Mouse (Mus musculus) MEL (cell line): ENCODE measurements at regions not wholly inside any gene's neighbourhood (a gene's known extent, or its start where the extent isn't known, plus 50 kb on each side); places are given as distances from the start of the nearest gene placed in this dataset.

Experiments
- DNase-seq: peaks from one replicate; pipeline ENCODE4 v3.0.0; 2011; ENCODE audit warnings: low read depth, low spot score
- H3K27ac ChIP-seq: 2 replicates; pipeline ENCODE4 v1.5.1; 2012; ENCODE audit warnings: low read depth, mild to moderate bottlenecking, control low read depth, low read length, moderate library complexity; ENCODE audit not compliant: control insufficient read depth
- H3K27me3 ChIP-seq, 2 experiments: fragments of 150-350 bp in 1 of 2; sonication (generic) in 1 of 2; 2 replicates each; pipeline ENCODE4 v1.6.1; 2012; ENCODE audit warnings: low read length in 2 of 2, mild to moderate bottlenecking in 2 of 2, improper control_type of control experiment in 1 of 2, moderate library complexity in 1 of 2; ENCODE audit not compliant: insufficient read depth in 2 of 2, control insufficient read depth in 1 of 2
- H3K36me3 ChIP-seq, 2 experiments: 2 replicates each; pipeline ENCODE4 v1.6.1; 2012 to 2014; ENCODE audit warnings: low read length in 2 of 2, improper control_type of control experiment in 1 of 2, inconsistent platforms in 1 of 2, mild to moderate bottlenecking in 1 of 2; ENCODE audit not compliant: insufficient read depth in 2 of 2, control insufficient read depth in 1 of 2
- H3K4me1 ChIP-seq, 2 experiments: fragments of 150-350 bp in 1 of 2; sonication (generic) in 1 of 2; 2 replicates each; pipeline ENCODE4 v1.6.1; 2012; ENCODE audit warnings: low read length in 2 of 2, improper control_type of control experiment in 1 of 2, mild to moderate bottlenecking in 1 of 2; ENCODE audit not compliant: insufficient read depth in 2 of 2, control insufficient read depth in 1 of 2
- H3K4me3 ChIP-seq, 2 experiments: fragments of 150-350 bp in 1 of 2; sonication (generic) in 1 of 2; 2 replicates each; pipeline ENCODE4 v1.5.1; 2012; ENCODE audit warnings: low read depth in 2 of 2, low read length in 2 of 2, mild to moderate bottlenecking in 2 of 2, moderate library complexity in 2 of 2, control low read depth in 1 of 2, improper control_type of control experiment in 1 of 2; ENCODE audit not compliant: control insufficient read depth in 1 of 2, insufficient read depth in 1 of 2
- H3K79me2 ChIP-seq: 2 replicates; pipeline ENCODE4 v1.6.1; 2012; ENCODE audit warnings: mild to moderate bottlenecking, low read length, moderate library complexity; ENCODE audit not compliant: control insufficient read depth, poor library complexity, insufficient read depth
- H3K9ac ChIP-seq: 2 replicates; pipeline ENCODE4 v1.6.1; 2012; ENCODE audit warnings: low read depth, mild to moderate bottlenecking, control low read depth, low read length, moderate library complexity; ENCODE audit not compliant: control insufficient read depth, poor library complexity, severe bottlenecking
- H3K9me3 ChIP-seq: fragments of 150-350 bp; sonication (generic); replicated peaks from 2 replicates; pipeline ENCODE4 v1.6.1; 2012; ENCODE audit warnings: mild to moderate bottlenecking, low read length, improper control_type of control experiment, moderate library complexity; ENCODE audit not compliant: insufficient read depth
- CHD2 ChIP-seq: IDR thresholded peaks from 2 replicates; pipeline ENCODE4 v1.6.1; 2011; ENCODE audit warnings: low read length, improper control_type of control experiment
- E2F4 ChIP-seq: IDR thresholded peaks from 2 replicates; pipeline ENCODE4 v1.6.1; 2011; ENCODE audit warnings: low read depth, low read length, improper control_type of control experiment, borderline replicate concordance
- ETS1 ChIP-seq: IDR thresholded peaks from 2 replicates; pipeline ENCODE4 v1.6.1; 2012; ENCODE audit warnings: low read depth, mild to moderate bottlenecking, inconsistent platforms, low read length, improper control_type of control experiment, moderate library complexity
- GABPA ChIP-seq: IDR thresholded peaks from 2 replicates; pipeline ENCODE4 v1.6.1; 2012; ENCODE audit warnings: low read depth, mild to moderate bottlenecking, inconsistent platforms, low read length, improper control_type of control experiment, moderate library complexity
- GATA1 ChIP-seq: IDR thresholded peaks from 2 replicates; pipeline ENCODE4 v1.6.1; 2011; ENCODE audit warnings: low read depth, low read length, improper control_type of control experiment
- HCFC1 ChIP-seq: IDR thresholded peaks from 2 replicates; pipeline ENCODE4 v1.6.1; 2012; ENCODE audit warnings: low read depth, mild to moderate bottlenecking, inconsistent platforms, low read length, improper control_type of control experiment, moderate library complexity
- JUND ChIP-seq: IDR thresholded peaks from 2 replicates; pipeline ENCODE4 v1.6.1; 2011; ENCODE audit warnings: low read depth, mild to moderate bottlenecking, improper control_type of control experiment, low read length
- KAT2A ChIP-seq: conservative IDR thresholded peaks from 2 replicates; pipeline ENCODE4 v1.6.1; 2012; ENCODE audit warnings: low read depth, low read length, improper control_type of control experiment, inconsistent platforms
- MAX ChIP-seq: IDR thresholded peaks from 2 replicates; pipeline ENCODE4 v1.6.1; 2011; ENCODE audit warnings: low read length, improper control_type of control experiment
- MEF2A ChIP-seq: IDR thresholded peaks from 2 replicates; pipeline ENCODE4 v1.6.1; 2014; ENCODE audit warnings: low read depth, mild to moderate bottlenecking, inconsistent platforms, low read length, improper control_type of control experiment; ENCODE audit not compliant: poor library complexity, insufficient replicate concordance, severe bottlenecking; ENCODE audit errors: extremely low read depth
- NELFE ChIP-seq: IDR thresholded peaks from 2 replicates; pipeline ENCODE4 v1.6.1; 2011; ENCODE audit warnings: low read depth, low read length, improper control_type of control experiment
- POLR2AphosphoS2 ChIP-seq: IDR thresholded peaks from 2 replicates; pipeline ENCODE4 v1.6.1; 2011; ENCODE audit warnings: low read length, improper control_type of control experiment
- POLR2AphosphoS5 ChIP-seq: IDR thresholded peaks from 2 replicates; pipeline ENCODE4 v1.6.1; 2012; ENCODE audit warnings: low read depth, borderline replicate concordance, mild to moderate bottlenecking, inconsistent platforms, low read length, moderate library complexity, mixed read lengths
- RAD21 ChIP-seq: IDR thresholded peaks from 2 replicates; pipeline ENCODE4 v1.6.1; 2011; ENCODE audit warnings: mild to moderate bottlenecking, low read depth, low read length, improper control_type of control experiment
- TBP ChIP-seq: IDR thresholded peaks from 2 replicates; pipeline ENCODE4 v1.8.0; 2011; ENCODE audit warnings: low read depth, low read length, improper control_type of control experiment
- TCF12 ChIP-seq: IDR thresholded peaks from 2 replicates; pipeline ENCODE4 v1.6.1; 2014; ENCODE audit warnings: low read depth, mild to moderate bottlenecking, inconsistent platforms, low read length, improper control_type of control experiment, moderate library complexity
- USF1 ChIP-seq: IDR thresholded peaks from 2 replicates; pipeline ENCODE4 v1.6.1; 2014; ENCODE audit warnings: low read depth, mild to moderate bottlenecking, inconsistent platforms, low read length, improper control_type of control experiment, moderate library complexity
- ZC3H11A ChIP-seq: IDR thresholded peaks from 2 replicates; pipeline ENCODE4 v1.6.1; 2012; ENCODE audit warnings: low read depth, mild to moderate bottlenecking, inconsistent platforms, low read length, improper control_type of control experiment

DNA sequence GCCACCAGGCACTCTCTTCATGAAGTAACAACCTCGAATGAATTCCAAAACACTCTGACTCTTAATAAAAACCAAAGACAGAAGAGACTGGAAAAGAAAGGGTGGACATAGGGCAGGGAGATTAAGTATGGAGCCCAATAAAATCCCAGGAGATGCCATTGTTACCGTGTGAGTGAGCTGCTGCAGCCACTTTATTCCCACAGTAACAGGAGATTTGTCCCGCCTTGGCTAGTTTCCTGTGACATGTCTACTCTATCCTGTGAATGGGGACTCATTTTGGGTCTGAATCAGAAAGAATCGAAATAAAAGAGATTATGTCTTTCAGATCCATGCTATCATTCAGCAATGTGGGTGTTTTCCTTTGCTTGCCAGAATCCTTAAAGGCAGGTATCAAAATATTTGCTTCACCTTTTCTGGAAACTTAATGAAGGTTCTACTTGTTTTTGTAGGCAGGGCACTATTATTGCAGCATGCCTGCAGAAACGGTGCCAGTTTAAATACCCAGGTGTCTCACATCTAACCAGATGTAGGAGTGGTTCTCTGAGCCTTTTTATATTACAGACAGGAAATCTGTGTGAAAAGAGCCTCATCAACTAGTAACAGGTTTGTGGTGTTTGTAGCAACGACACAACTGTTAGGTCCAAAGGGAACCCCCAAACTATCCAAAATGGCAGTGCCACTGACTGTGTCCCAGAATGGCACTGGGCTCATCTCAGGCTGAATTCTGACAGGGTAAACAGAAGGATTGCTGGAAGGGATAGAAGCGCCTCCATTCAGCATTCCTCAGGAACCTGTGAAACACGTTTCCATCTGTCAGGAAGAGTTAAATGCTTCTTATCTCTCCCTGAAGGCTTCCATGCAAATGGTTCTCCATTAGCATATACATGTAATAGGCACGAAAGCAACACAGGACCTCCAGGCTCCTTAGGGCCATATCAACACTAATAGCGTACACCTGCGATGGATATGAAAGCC, 55.5 kb upstream of the Chd2 start:
- TF ChIP-seq NELFE (no peak), POLR2AphosphoS2 (no peak), GATA1 (no peak), KAT2A (no peak), TCF12 (no peak), TBP (no peak), USF1 (no peak), ZC3H11A (no peak), POLR2AphosphoS5 (no peak), RAD21 (no peak), E2F4 (no peak), MEF2A (no peak), ETS1 (no peak), MAX (no peak)
- Histone ChIP-seq H3K27ac (peak overlapping the region; percentile 97), H3K79me2 (peaks cover 3% of the 10 kb centered on the region; the same call in 1 of the 2 replicates), H3K36me3 (peaks cover 0 to 44% of the 10 kb centered on the region in 2 experiments; a peak in 2 of 4 replicates), H3K4me3 (peak overlapping the region in 1 of 2 experiments; percentile 65; a peak in 2 of 4 replicates), H3K9me3 (no peaks in the 10 kb centered on the region), H3K9ac (peak overlapping the region; percentile 78), H3K27me3 (no peaks in the 10 kb centered on the region), H3K4me1 (peaks cover 27 to 44% of the 10 kb centered on the region in 2 experiments)
- DNase-seq, result no peak

DNA sequence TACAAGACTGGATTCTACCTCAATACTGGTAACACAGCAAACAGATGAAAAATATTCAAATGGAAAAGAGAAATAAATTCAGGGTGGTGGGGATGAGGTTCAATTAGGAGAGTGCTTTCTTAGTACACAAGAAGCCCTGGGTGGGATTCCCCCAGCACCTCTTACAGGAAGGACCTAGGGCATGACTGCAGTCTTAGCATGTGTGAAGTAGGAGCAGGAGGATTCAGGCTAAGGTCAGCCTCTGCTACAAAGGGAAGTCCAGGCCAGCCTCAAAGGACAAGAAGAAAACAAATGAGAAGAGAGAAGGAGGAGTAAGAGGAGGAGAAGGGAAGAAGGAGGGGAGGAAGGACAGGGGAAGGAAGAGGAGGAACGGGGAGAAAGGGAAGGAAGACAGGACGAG, 54.8 kb upstream of the Chd2 start:
- Histone ChIP-seq H3K27ac (peak overlapping the region; percentile 97), H3K79me2 (peaks cover 3% of the 10 kb centered on the region; the same call in 1 of the 2 replicates), H3K9me3 (no peaks in the 10 kb centered on the region), H3K9ac (peak overlapping the region; percentile 78), H3K27me3 (no peaks in the 10 kb centered on the region), H3K36me3 (peaks cover 0 to 40% of the 10 kb centered on the region in 2 experiments; a peak in 2 of 4 replicates), H3K4me3 (peak overlapping the region; percentile 65 to 83), H3K4me1 (peaks cover 25 to 38% of the 10 kb centered on the region in 2 experiments)
- TF ChIP-seq HCFC1 (no peak), CHD2 (no peak), POLR2AphosphoS2 (no peak), GABPA (no peak), ETS1 (no peak), NELFE (no peak), JUND (no peak)
- DNase-seq, result peak; percentile 68
